Mouse (Mus musculus) hindbrain, embryonic 14.5 days (tissue): Measurements from ENCODE around the gene Ulk1. TPM values are rescaled to one million over a fixed set of nuclear protein-coding genes. Genes with fewer than 3 reads are reported as not detected.

Experiments used
- ATAC-seq: fragments of 200-750 bp; cut with Nextera tagmentation; 2 replicates; pipeline ENCODE4 v1.8.0; 2017; ENCODE audit warnings: moderate number of reproducible peaks, mild to moderate bottlenecking, moderate TSS enrichment, moderate library complexity; ENCODE audit not compliant: low FRiP score
- DNase-seq: peaks from one replicate; pipeline ENCODE4 v3.0.0-alpha.2; 2015; ENCODE audit warnings: low spot score
- H3K27ac ChIP-seq: fragments of 300-500 bp; sonication (generic); 2 replicates; pipeline ENCODE4 v1.5.1; 2014; ENCODE audit warnings: mild to moderate bottlenecking, moderate library complexity
- H3K27me3 ChIP-seq: fragments of 300-500 bp; sonication (generic); 2 replicates; pipeline ENCODE4 v1.6.1; 2014; ENCODE audit warnings: mild to moderate bottlenecking, low read length, mixed read lengths; ENCODE audit not compliant: control insufficient read depth, insufficient read depth
- H3K36me3 ChIP-seq: fragments of 300-500 bp; sonication (generic); replicated peaks from 2 replicates; pipeline ENCODE4 v1.6.1; 2014; ENCODE audit not compliant: control insufficient read depth, insufficient read depth
- H3K4me1 ChIP-seq: fragments of 300-500 bp; sonication (generic); replicated peaks from 2 replicates; pipeline ENCODE4 v1.6.1; 2014; ENCODE audit warnings: antibody characterized with exemption, low read length, mixed read lengths; ENCODE audit not compliant: control insufficient read depth, insufficient read depth
- H3K4me2 ChIP-seq: fragments of 300-500 bp; sonication (generic); replicated peaks from 2 replicates; pipeline ENCODE4 v1.6.1; 2014; ENCODE audit warnings: mild to moderate bottlenecking, moderate library complexity
- H3K4me3 ChIP-seq: fragments of 300-500 bp; sonication (generic); replicated peaks from 2 replicates; pipeline ENCODE4 v1.5.1; 2014; ENCODE audit warnings: mild to moderate bottlenecking, low read length
- H3K9ac ChIP-seq: fragments of 300-500 bp; sonication (generic); 2 replicates; pipeline ENCODE4 v1.6.1; 2014
- H3K9me3 ChIP-seq: fragments of 300-500 bp; sonication (generic); 2 replicates; pipeline ENCODE4 v1.6.1; 2016; ENCODE audit warnings: low read length; ENCODE audit not compliant: control insufficient read depth
- WGBS: fragments of 180-500 bp; shearing (Covaris S2); extraction: QIAGEN DNeasy Blood & Tissue Kit; methylation state at CpG from one replicate; pipeline ENCODE4 v1.1.7; 2014; 5-methylcytosine and 5-hydroxymethylcytosine counted together
- polyA plus RNA-seq: library from polyadenylated mRNA; unstranded; fragments of >200 nt; fragmentation: Nextera tagmentation; extraction: Ambion mirVana; gene quantifications from 2 replicates; pipeline ENCODE4 v1.2.1, GENCODE M21; 2014

The Ulk1 gene
- polyA plus RNA-seq, 1 experiment from 2014 or later = 49.6 TPM

GRCm38 (mm10) chr5:110735606-110736005 is 74.3 kb downstream of the Ulk1 start:
- Histone ChIP-seq H3K4me2 (no peak overlapping the region), H3K36me3 (peaks cover 82% of the 10 kb centered on the region), H3K4me1 (no peaks in the 10 kb centered on the region), H3K27me3 (no peaks in the 10 kb centered on the region), H3K4me3 (no peak overlapping the region), H3K27ac (no peak overlapping the region), H3K9me3 (no peaks in the 10 kb centered on the region), H3K9ac (no peak overlapping the region)
- DNase-seq (no peak), ATAC-seq (no peak)
- 89% methylated on average over 1 of the region's 1 CpGs for WGBS

Other genes starting within 250 kb of the Ulk1 start
- 32.8 and 33.9 TPM in 2 replicates for gene Noc4l, start 156.7 kb downstream of the Ulk1 start, polyA plus RNA-seq
- 20.4 and 21.4 TPM in 2 replicates for gene Ddx51, start 156.6 kb downstream of the Ulk1 start, polyA plus RNA-seq
- gene Ep400, start 39.4 kb downstream of the Ulk1 start, polyA plus RNA-seq = 43.3 and 45.5 TPM in 2 replicates
- 9.8 and 11.5 TPM in 2 replicates for gene Pus1, start 29.4 kb downstream of the Ulk1 start, polyA plus RNA-seq
- 7.8 and 10.3 TPM in 2 replicates for gene Hscb, start 29.7 kb upstream of the Ulk1 start, polyA plus RNA-seq
- gene Chek2, start 29.9 kb upstream of the Ulk1 start, polyA plus RNA-seq = 5.4 and 5.9 TPM in 2 replicates
- 27.3 and 30.0 TPM in 2 replicates for gene Ttc28, start 69.7 kb upstream of the Ulk1 start, polyA plus RNA-seq